Mouse (Mus musculus) kidney, embryonic 16.5 days (tissue): ENCODE results near the gene Bhmt. TPM values are rescaled to one million over a fixed set of nuclear protein-coding genes. Genes with fewer than 3 reads are reported as not detected.

ENCODE experiments used
- ATAC-seq: fragments of 200-750 bp; cut with Nextera tagmentation; 2 replicates; pipeline ENCODE4 v1.8.0; 2017; ENCODE audit warnings: moderate TSS enrichment; ENCODE audit not compliant: low FRiP score, low TSS enrichment
- H3K27ac ChIP-seq: fragments of 300-500 bp; sonication (generic); 2 replicates; pipeline ENCODE4 v1.5.1; 2014; ENCODE audit warnings: low read length
- H3K27me3 ChIP-seq: fragments of 300-500 bp; sonication (generic); 2 replicates; pipeline ENCODE4 v1.6.1; 2014; ENCODE audit warnings: low read length, control low read depth, mixed read lengths; ENCODE audit not compliant: insufficient read depth
- H3K36me3 ChIP-seq: fragments of 300-500 bp; sonication (generic); 2 replicates; pipeline ENCODE4 v1.6.1; 2014; ENCODE audit warnings: low read length, control low read depth, mixed read lengths; ENCODE audit not compliant: insufficient read depth
- H3K4me1 ChIP-seq: fragments of 300-500 bp; sonication (generic); 2 replicates; pipeline ENCODE4 v1.6.1; 2014; ENCODE audit warnings: low read length, control low read depth, mixed read lengths; ENCODE audit not compliant: insufficient read depth
- H3K4me2 ChIP-seq: fragments of 300-500 bp; sonication (generic); replicated peaks from 2 replicates; pipeline ENCODE4 v1.6.1; 2014; ENCODE audit warnings: low read depth, low read length
- H3K4me3 ChIP-seq: fragments of 300-500 bp; sonication (generic); 2 replicates; pipeline ENCODE4 v1.5.1; 2014; ENCODE audit warnings: mild to moderate bottlenecking, low read length
- H3K9ac ChIP-seq: fragments of 300-500 bp; sonication (generic); replicated peaks from 2 replicates; pipeline ENCODE4 v1.6.1; 2014; ENCODE audit warnings: low read length
- H3K9me3 ChIP-seq: fragments of 300-500 bp; sonication (generic); 2 replicates; pipeline ENCODE4 v1.6.1; 2016; ENCODE audit warnings: low read length, control low read depth
- WGBS: fragments of 180-500 bp; shearing (Covaris S2); extraction: QIAGEN DNeasy Blood & Tissue Kit; methylation state at CpG from one replicate; pipeline ENCODE4 v1.1.7; 2014; 5-methylcytosine and 5-hydroxymethylcytosine counted together
- polyA plus RNA-seq: library from polyadenylated mRNA; unstranded; fragments of >200 nt; fragmentation: Nextera tagmentation; extraction: Ambion mirVana; gene quantifications from 2 replicates; pipeline ENCODE4 v1.2.1, GENCODE M21; 2015

Gene Bhmt
- polyA plus RNA-seq, 1 experiment from 2014 or later, result 0.87 TPM

GRCm38 (mm10) chr13:93657941-93658340, 20.2 kb upstream of the Bhmt start:
- ATAC-seq, result 0 out of 2 replicates have a peak, but pooled peaks have one; percentile 35
- WGBS, result 79% methylated on average over 5 of the region's 5 CpGs

DNA sequence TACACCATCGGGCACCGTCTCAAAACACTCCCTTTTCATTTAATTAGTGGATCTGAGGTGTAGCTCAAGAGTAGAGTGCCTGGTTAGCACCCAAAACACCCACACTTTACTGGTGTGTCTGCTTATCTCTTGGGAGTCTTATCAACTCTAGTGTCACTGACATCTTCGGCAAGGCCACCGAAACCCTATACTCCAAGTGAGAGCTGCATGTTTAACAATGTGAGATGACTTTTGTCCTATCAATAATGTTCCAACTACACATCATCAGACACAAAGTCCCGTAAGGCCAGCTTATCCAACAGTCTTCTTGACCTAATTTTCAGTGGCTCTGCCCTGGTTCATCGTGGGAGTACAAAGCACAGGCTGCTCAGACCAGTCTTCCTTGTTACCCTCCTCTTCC, 15.6 kb upstream of the Bhmt start:
- H3K4me1 ChIP-seq, result no peaks in the 10 kb centered on the region

More at GRCm38 (mm10) chr13:93657941-93658340, 20.2 kb upstream of the Bhmt start:
- Histone ChIP-seq H3K9ac (no peak overlapping the region), H3K4me1 (no peaks in the 10 kb centered on the region), H3K27me3 (no peaks in the 10 kb centered on the region), H3K36me3 (no peaks in the 10 kb centered on the region), H3K4me3 (no peak overlapping the region), H3K4me2 (no peak overlapping the region), H3K9me3 (no peaks in the 10 kb centered on the region), H3K27ac (no peak overlapping the region)

DNA sequence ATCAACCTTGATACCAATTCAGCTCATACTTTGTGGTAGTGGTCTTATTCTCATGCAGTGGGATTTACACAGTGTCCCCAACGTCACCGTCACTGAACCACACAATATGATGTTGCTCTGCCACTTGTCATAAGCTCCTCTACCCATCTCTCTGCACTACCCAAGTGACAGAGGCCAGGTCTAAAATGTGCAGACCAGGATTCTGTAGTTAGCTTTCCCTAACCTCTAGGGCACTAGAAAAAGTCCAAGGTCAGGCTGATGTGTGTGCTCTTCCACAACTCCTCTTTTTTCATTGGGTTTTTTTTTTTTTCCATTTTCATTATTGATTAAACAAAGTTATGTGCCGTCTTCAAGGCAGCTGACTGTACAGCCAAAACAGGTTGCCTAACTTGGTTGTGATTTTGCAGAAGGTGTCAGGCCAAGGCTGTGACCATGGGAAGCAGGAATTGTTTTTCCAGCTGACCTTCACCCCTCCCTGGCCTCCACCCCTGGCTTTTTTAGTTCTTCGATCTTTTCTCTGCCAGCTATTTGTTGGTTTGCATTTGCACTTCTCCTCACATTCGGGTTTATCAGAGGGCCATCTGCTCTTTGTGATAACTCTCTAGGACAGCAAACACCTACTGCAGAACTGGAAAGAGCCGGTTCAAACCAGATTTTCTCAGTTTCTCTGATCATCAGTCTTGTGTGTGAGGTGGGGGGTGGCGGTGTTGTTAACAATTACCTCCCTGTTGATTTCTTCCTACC, 10.8 kb upstream of the Bhmt start:
- Histone ChIP-seq H3K27me3 (no peaks in the 10 kb centered on the region), H3K36me3 (no peaks in the 10 kb centered on the region), H3K4me1 (no peaks in the 10 kb centered on the region), H3K4me2 (no peak overlapping the region), H3K9me3 (no peaks in the 10 kb centered on the region), H3K9ac (no peak overlapping the region), H3K27ac (no peak overlapping the region), H3K4me3 (no peak overlapping the region)
- WGBS, result 78% methylated on average over 7 of the region's 7 CpGs
- no peak for ATAC-seq

More for the DNA sequence above, 15.6 kb upstream of the Bhmt start:
- WGBS, result 87% methylated on average over 6 of the region's 6 CpGs
- H3K4me2 ChIP-seq, result no peak overlapping the region
- H3K36me3 ChIP-seq, result no peaks in the 10 kb centered on the region
- H3K27me3 ChIP-seq, result no peaks in the 10 kb centered on the region
- no peak for ATAC-seq
- H3K9me3 ChIP-seq, result no peaks in the 10 kb centered on the region
- H3K9ac ChIP-seq, result no peak overlapping the region
- no peak overlapping the region for H3K27ac ChIP-seq
- H3K4me3 ChIP-seq, result no peak overlapping the region

GRCm38 (mm10) chr13:93639636-93640035, 1.9 kb upstream of the Bhmt start:
- H3K9ac ChIP-seq, result no peak overlapping the region
- no peak for ATAC-seq

GRCm38 (mm10) chr13:93636561-93636960, 1.2 kb downstream of the Bhmt start:
- no peaks in the 10 kb centered on the region for H3K27me3 ChIP-seq
- no peak overlapping the region for H3K9ac ChIP-seq
- WGBS, result 56% methylated on average over 1 of the region's 1 CpGs
- H3K27ac ChIP-seq, result no peak overlapping the region
- no peak overlapping the region for H3K4me3 ChIP-seq
- no peaks in the 10 kb centered on the region for H3K4me1 ChIP-seq
- ATAC-seq, result no peak
- H3K9me3 ChIP-seq, result no peaks in the 10 kb centered on the region
- no peaks in the 10 kb centered on the region for H3K36me3 ChIP-seq
- H3K4me2 ChIP-seq, result no peak overlapping the region

More at GRCm38 (mm10) chr13:93639636-93640035, 1.9 kb upstream of the Bhmt start:
- Histone ChIP-seq H3K36me3 (no peaks in the 10 kb centered on the region), H3K27ac (no peak overlapping the region), H3K4me1 (no peaks in the 10 kb centered on the region), H3K4me3 (no peak overlapping the region), H3K9me3 (no peaks in the 10 kb centered on the region), H3K4me2 (no peak overlapping the region), H3K27me3 (no peaks in the 10 kb centered on the region)
- 65% methylated on average over 4 of the region's 4 CpGs for WGBS

DNA sequence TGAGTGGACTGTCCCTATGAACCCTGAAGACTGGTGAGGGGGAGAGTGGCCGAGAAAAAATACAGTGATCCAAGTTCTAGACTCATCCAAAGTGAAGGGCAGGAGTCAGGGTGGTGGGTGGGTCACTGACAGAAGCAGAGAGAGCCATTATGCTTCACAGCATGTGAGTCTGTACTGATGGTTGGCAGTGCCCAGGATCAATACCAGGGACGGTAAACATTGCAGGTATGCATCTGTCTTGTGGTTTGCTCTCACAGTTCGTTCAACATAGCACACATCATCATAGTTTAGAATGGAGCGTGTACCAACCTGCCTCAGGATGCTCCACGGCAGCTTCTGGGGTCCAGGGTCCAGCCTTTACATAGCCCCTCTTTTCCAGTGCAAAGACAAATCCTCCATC, 4.8 kb downstream of the Bhmt start:
- 0 out of 2 replicates have a peak, but pooled peaks cover 12% of the 10 kb centered on the region for H3K4me1 ChIP-seq

GRCm38 (mm10) chr13:93630941-93631705, 6.6 kb downstream of the Bhmt start:
- Histone ChIP-seq H3K27me3 (no peaks in the 10 kb centered on the region), H3K36me3 (no peaks in the 10 kb centered on the region), H3K27ac (no peak overlapping the region), H3K4me2 (no peak overlapping the region), H3K4me1 (0 out of 2 replicates have a peak, but pooled peaks cover 12% of the 10 kb centered on the region), H3K4me3 (no peak overlapping the region), H3K9me3 (no peaks in the 10 kb centered on the region), H3K9ac (no peak overlapping the region)
- WGBS, result 83% methylated on average over 10 of the region's 10 CpGs
- ATAC-seq, result no peak

More for the DNA sequence above, 4.8 kb downstream of the Bhmt start:
- Histone ChIP-seq H3K9me3 (no peaks in the 10 kb centered on the region), H3K4me3 (no peak overlapping the region), H3K27ac (no peak overlapping the region), H3K4me2 (no peak overlapping the region), H3K27me3 (no peaks in the 10 kb centered on the region), H3K9ac (no peak overlapping the region), H3K36me3 (no peaks in the 10 kb centered on the region)
- 89% methylated on average over 5 of the region's 5 CpGs for WGBS
- no peak for ATAC-seq

- Histone ChIP-seq H3K4me3 (no peak overlapping the region), H3K27me3 (no peaks in the 10 kb centered on the region), H3K9me3 (no peaks in the 10 kb centered on the region), H3K4me2 (no peak overlapping the region), H3K4me1 (0 out of 2 replicates have a peak, but pooled peaks cover 12% of the 10 kb centered on the region), H3K9ac (no peak overlapping the region), H3K27ac (peak overlapping the region; percentile 66; the same call in 1 of the 2 replicates), H3K36me3 (no peaks in the 10 kb centered on the region)
- ATAC-seq, result peak; percentile 63; the same call in 1 of the 2 replicates
- 13% methylated on average over 6 of the region's 6 CpGs for WGBS
Measured at GRCm38 (mm10) chr13:93628861-93629260, 8.9 kb downstream of the Bhmt start.

GRCm38 (mm10) chr13:93614361-93614948, 23.3 kb downstream of the Bhmt start:
- no peak overlapping the region for H3K27ac ChIP-seq
- H3K36me3 ChIP-seq, result no peaks in the 10 kb centered on the region
- peak; percentile 29; the same call in 1 of the 2 replicates for ATAC-seq
- WGBS, result 6% methylated on average over 5 of the region's 6 CpGs
- H3K9ac ChIP-seq, result no peak overlapping the region
- H3K27me3 ChIP-seq, result no peaks in the 10 kb centered on the region
- H3K4me3 ChIP-seq, result no peak overlapping the region
- H3K9me3 ChIP-seq, result no peaks in the 10 kb centered on the region
- H3K4me2 ChIP-seq, result peak overlapping the region; percentile 23; the same call in 1 of the 2 replicates
- H3K4me1 ChIP-seq, result 0 out of 2 replicates have a peak, but pooled peaks cover 2% of the 10 kb centered on the region
